Mouse (Mus musculus) myocyte (in vitro differentiated cells): ENCODE results near the gene Lamb3.

Experiments
- CEBPB ChIP-seq: IDR thresholded peaks from 2 replicates; pipeline ENCODE4 v1.6.1; 2011; ENCODE audit warnings: mild to moderate bottlenecking, moderate library complexity; ENCODE audit not compliant: poor library complexity, insufficient read depth, severe bottlenecking
- E2F4 ChIP-seq: IDR thresholded peaks from one replicate; pipeline ENCODE4 v1.6.1; 2011; ENCODE audit warnings: mild to moderate bottlenecking, control low read depth, moderate library complexity; ENCODE audit not compliant: insufficient read depth
- MAX ChIP-seq: IDR thresholded peaks from one replicate; pipeline ENCODE4 v1.6.1; 2011; ENCODE audit warnings: low read depth, mild to moderate bottlenecking, control low read depth
- POLR2A ChIP-seq: IDR thresholded peaks from one replicate; pipeline ENCODE4 v1.6.1; 2011; ENCODE audit warnings: low read depth, mild to moderate bottlenecking, control low read depth, moderate library complexity; ENCODE audit not compliant: insufficient read length
- POLR2AphosphoS2 ChIP-seq: IDR thresholded peaks from one replicate; pipeline ENCODE4 v1.6.1; 2011; ENCODE audit warnings: low read depth, control low read depth; ENCODE audit not compliant: insufficient read length
- REST ChIP-seq: IDR thresholded peaks from one replicate; pipeline ENCODE4 v1.6.1; 2011; ENCODE audit warnings: mild to moderate bottlenecking, control low read depth, moderate library complexity; ENCODE audit not compliant: insufficient read depth, insufficient read length
- TCF12 ChIP-seq: IDR thresholded peaks from one replicate; pipeline ENCODE4 v1.6.1; 2011; ENCODE audit warnings: mild to moderate bottlenecking, control low read depth; ENCODE audit not compliant: poor library complexity, insufficient read depth, severe bottlenecking
- TCF3 ChIP-seq: IDR thresholded peaks from one replicate; pipeline ENCODE4 v1.6.1; 2011; ENCODE audit warnings: low read depth, control low read depth; ENCODE audit not compliant: insufficient read length
- USF1 ChIP-seq: IDR thresholded peaks from one replicate; pipeline ENCODE4 v1.6.1; 2011; ENCODE audit warnings: low read depth, mild to moderate bottlenecking, control low read depth, moderate library complexity

- TF ChIP-seq TCF3 (no peak), POLR2A (no peak), MAX (no peak), CEBPB (no peak), E2F4 (no peak), REST (no peak), POLR2AphosphoS2 (no peak), TCF12 (no peak), USF1 (no peak)
These were observed 174.9 kb downstream of the Lamb3 start for GRCm38 (mm10) chr1:193382435-193382834.
